Mouse (Mus musculus) C2C12 (cell line): ENCODE results near the gene Ddx56.

Experiments
- CTCF ChIP-seq: IDR thresholded peaks from one replicate; pipeline ENCODE4 v1.5.1; 2011; ENCODE audit not compliant: control insufficient read depth, insufficient read depth, insufficient read length
- FOSL1 ChIP-seq: IDR thresholded peaks from one replicate; pipeline ENCODE4 v1.8.0; 2011; ENCODE audit warnings: mild to moderate bottlenecking, low read length; ENCODE audit not compliant: poor library complexity, insufficient read depth, severe bottlenecking
- MYOD1 ChIP-seq: IDR thresholded peaks from one replicate; pipeline ENCODE4 v1.6.1; 2011; ENCODE audit warnings: low read depth; ENCODE audit not compliant: control insufficient read depth, insufficient read length
- MYOG ChIP-seq: IDR thresholded peaks from one replicate; pipeline ENCODE4 v1.6.1; 2011; ENCODE audit not compliant: control insufficient read depth, insufficient read length; ENCODE audit errors: extremely low read depth
- USF1 ChIP-seq: IDR thresholded peaks from one replicate; pipeline ENCODE4 v1.6.1; 2011; ENCODE audit warnings: low read depth, mild to moderate bottlenecking, control low read depth, moderate library complexity

GRCm38 (mm10) chr11:6292988-6293349 is 25.4 kb upstream of the Ddx56 start:
- TF ChIP-seq CTCF (no peak), MYOD1 (no peak), USF1 (no peak), FOSL1 (no peak), MYOG (no peak)
